Mouse (Mus musculus) E14TG2a.4 (cell line): ENCODE data around the gene Gm45521.
A peak's percentile ranks its signal among the peaks of the same experiment; 100 is the strongest.

ENCODE experiments used
- CTCF ChIP-seq: conservative IDR thresholded peaks from 2 replicates; pipeline ENCODE4 v1.5.1; 2014; ENCODE audit warnings: low read length
- NANOG ChIP-seq: IDR thresholded peaks from 2 replicates; pipeline ENCODE4 v1.6.1; 2014; ENCODE audit warnings: borderline replicate concordance, low read length, mixed read lengths
- POU5F1 ChIP-seq: IDR thresholded peaks from 2 replicates; pipeline ENCODE4 v1.6.1; 2014; ENCODE audit warnings: low read length, borderline replicate concordance

GRCm38 (mm10) chr14:7960616-7961015, 3.5 kb downstream of the Gm45521 start:
- TF ChIP-seq CTCF (peak; percentile 46), NANOG (no peak), POU5F1 (no peak)
